Mouse (Mus musculus) hindbrain, embryonic 15.5 days (tissue): ENCODE results near the gene Pcbd1. TPM values are rescaled to one million over a fixed set of nuclear protein-coding genes. Genes with fewer than 3 reads are reported as not detected.

Source experiments
- ATAC-seq: fragments of 200-750 bp; cut with Nextera tagmentation; 2 replicates; pipeline ENCODE4 v1.8.0; 2017; ENCODE audit warnings: low read depth, moderate number of reproducible peaks, moderate TSS enrichment; ENCODE audit not compliant: low FRiP score
- H3K27ac ChIP-seq: fragments of 300-500 bp; sonication (generic); replicated peaks from 2 replicates; pipeline ENCODE4 v1.5.1; 2015; ENCODE audit warnings: mild to moderate bottlenecking, inconsistent platforms
- H3K27me3 ChIP-seq: fragments of 300-500 bp; sonication (generic); 2 replicates; pipeline ENCODE4 v1.6.1; 2015; ENCODE audit warnings: control low read depth, inconsistent platforms
- H3K36me3 ChIP-seq: fragments of 300-500 bp; sonication (generic); 2 replicates; pipeline ENCODE4 v1.6.1; 2015; ENCODE audit warnings: control low read depth, inconsistent platforms
- H3K4me1 ChIP-seq: fragments of 300-500 bp; sonication (generic); replicated peaks from 2 replicates; pipeline ENCODE4 v1.6.1; 2015; ENCODE audit warnings: control low read depth, inconsistent platforms
- H3K4me2 ChIP-seq: fragments of 300-500 bp; sonication (generic); 2 replicates; pipeline ENCODE4 v1.6.1; 2015; ENCODE audit warnings: moderate library complexity, mild to moderate bottlenecking, inconsistent platforms
- H3K4me3 ChIP-seq: fragments of 300-500 bp; sonication (generic); 2 replicates; pipeline ENCODE4 v1.5.1; 2015; ENCODE audit warnings: mild to moderate bottlenecking, inconsistent platforms
- H3K9ac ChIP-seq: fragments of 300-500 bp; sonication (generic); 2 replicates; pipeline ENCODE4 v1.6.1; 2015; ENCODE audit warnings: inconsistent platforms
- H3K9me3 ChIP-seq: fragments of 300-500 bp; sonication (generic); 2 replicates; pipeline ENCODE4 v1.6.1; 2016; ENCODE audit warnings: control low read depth, inconsistent platforms
- WGBS: fragments of 180-500 bp; shearing (Covaris S2); methylation state at CpG from one replicate; pipeline ENCODE4 v1.1.7; 2015; 5-methylcytosine and 5-hydroxymethylcytosine counted together
- polyA plus RNA-seq: library from polyadenylated mRNA; unstranded; fragments of >200 nt; fragmentation: Nextera tagmentation; extraction: Ambion mirVana; gene quantifications from 2 replicates; pipeline ENCODE4 v1.2.1, GENCODE M21; 2015

Pcbd1 gene
- polyA plus RNA-seq: 42.8 and 47.7 TPM in 2 replicates

DNA sequence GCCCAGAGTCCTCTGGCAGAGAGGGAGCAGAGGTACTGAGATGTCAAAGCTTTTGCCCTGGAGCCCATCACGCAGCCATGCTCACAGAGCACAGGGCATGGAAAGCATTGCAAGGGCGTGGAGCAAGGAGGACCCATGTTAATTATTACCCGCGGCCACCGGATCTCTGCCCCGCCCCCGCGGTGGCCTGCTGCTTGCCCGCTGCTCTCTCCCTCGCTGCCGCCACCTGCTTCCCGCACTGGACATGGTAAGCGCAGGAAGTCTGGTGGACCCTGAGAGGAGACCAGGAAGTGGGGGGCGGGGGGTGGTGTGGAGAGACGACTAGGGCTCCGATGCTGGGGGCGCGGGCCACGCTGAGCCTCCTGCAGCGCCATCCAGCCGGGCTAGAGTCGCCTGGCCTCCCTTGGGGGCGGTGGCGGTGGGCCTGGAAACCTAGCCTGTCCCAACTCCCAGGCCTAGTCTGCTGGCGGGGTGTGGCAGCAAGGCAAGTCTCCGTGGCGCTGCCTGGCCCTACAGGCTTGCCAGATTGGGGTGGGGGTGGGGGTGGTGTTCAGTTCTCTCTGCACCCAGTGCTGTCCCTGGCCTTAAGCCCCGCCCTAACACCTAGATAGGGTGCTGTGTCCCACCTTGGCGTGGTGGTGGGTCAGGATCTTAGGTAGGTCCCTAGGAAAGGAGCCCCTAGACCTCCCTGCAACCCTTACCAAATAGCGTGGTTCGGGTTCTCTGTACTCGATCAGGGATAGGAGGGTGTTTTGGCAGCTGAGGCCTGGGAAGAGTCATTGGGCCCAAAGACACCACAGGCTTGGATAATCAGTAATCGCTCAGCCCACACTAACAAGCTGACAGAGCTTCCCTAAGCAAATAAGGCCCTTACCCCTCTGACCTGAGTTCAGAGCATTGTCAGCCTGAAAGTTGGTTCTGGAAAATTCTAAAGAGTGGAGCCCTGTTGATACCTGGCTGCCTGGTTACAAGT, at the start of gene Pcbd1:
Gene Pcbd1 (plus strand): TSS at position 162 of the 973 bp plus-strand sequence.
- Histone ChIP-seq H3K9ac (peak within 1 kb of the TSS; percentile 52), H3K9me3 (no peaks in the 10 kb centered on the region), H3K4me2 (peak within 1 kb of the TSS; percentile 81), H3K4me1 (peaks cover 12% of the 10 kb centered on the region), H3K4me3 (peak within 1 kb of the TSS; percentile 37), H3K27ac (0 out of 2 replicates have a peak within 1 kb of the TSS, but pooled peaks have one; percentile 1), H3K36me3 (no peaks in the 10 kb centered on the region), H3K27me3 (no peaks in the 10 kb centered on the region)
- ATAC-seq: peak; percentile 56
- 9% methylated on average over 31 of the region's 33 CpGs for WGBS

DNA sequence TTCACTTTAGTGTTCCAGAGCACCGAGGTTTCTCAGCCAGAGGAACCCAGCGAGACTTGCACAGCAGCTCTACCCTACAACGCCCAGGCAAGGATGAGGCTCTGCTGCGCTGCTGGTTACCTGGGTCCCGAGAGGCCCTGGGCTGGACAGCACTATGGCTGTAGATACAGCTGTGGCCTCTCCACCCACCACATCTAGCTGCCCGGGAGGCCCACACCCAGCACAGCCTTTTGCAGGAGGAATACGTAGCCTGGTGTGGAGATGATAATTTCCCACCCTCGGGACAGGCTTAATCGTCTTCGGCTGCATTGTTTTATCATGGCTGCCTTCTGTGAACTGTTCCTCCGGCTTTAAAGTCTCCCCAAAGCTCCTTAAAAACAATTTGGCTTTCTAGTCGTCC, 49.5 kb upstream of the Pcbd1 start:
- no peak overlapping the region for H3K4me2 ChIP-seq
- no peaks in the 10 kb centered on the region for H3K27me3 ChIP-seq
- H3K27ac ChIP-seq: no peak overlapping the region
- ATAC-seq: no peak
- H3K9ac ChIP-seq: no peak overlapping the region
- no peaks in the 10 kb centered on the region for H3K36me3 ChIP-seq
- H3K4me3 ChIP-seq: no peak overlapping the region
- 61% methylated on average over 12 of the region's 12 CpGs for WGBS
- no peaks in the 10 kb centered on the region for H3K9me3 ChIP-seq
- H3K4me1 ChIP-seq: no peaks in the 10 kb centered on the region

DNA sequence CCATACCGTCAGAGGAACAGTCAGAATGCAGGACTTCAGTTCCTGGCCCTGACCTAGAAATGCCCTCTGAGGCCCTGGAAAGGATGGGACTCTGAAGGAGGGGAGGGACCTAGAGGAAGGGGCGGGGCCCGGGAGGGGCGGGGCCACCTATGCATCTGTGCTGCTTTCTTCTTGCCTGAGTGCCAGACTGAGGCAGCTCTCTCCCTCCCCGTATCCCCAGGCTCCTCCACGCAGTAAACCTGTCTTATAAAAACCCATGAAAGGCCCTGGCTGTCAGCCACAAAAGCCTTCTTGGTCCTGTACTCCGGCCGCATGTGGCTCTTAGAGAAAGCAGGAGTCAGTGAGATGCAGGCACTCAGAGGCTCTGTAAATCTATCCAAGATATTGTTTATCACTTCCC, 44.0 kb upstream of the Pcbd1 start:
- Histone ChIP-seq H3K27me3 (no peaks in the 10 kb centered on the region), H3K27ac (no peak overlapping the region), H3K9ac (no peak overlapping the region), H3K9me3 (no peaks in the 10 kb centered on the region), H3K4me2 (no peak overlapping the region), H3K36me3 (no peaks in the 10 kb centered on the region), H3K4me1 (no peaks in the 10 kb centered on the region), H3K4me3 (no peak overlapping the region)
- ATAC-seq: 0 out of 2 replicates have a peak, but pooled peaks have one; percentile 54
- 16% methylated on average over 8 of the region's 8 CpGs for WGBS

DNA sequence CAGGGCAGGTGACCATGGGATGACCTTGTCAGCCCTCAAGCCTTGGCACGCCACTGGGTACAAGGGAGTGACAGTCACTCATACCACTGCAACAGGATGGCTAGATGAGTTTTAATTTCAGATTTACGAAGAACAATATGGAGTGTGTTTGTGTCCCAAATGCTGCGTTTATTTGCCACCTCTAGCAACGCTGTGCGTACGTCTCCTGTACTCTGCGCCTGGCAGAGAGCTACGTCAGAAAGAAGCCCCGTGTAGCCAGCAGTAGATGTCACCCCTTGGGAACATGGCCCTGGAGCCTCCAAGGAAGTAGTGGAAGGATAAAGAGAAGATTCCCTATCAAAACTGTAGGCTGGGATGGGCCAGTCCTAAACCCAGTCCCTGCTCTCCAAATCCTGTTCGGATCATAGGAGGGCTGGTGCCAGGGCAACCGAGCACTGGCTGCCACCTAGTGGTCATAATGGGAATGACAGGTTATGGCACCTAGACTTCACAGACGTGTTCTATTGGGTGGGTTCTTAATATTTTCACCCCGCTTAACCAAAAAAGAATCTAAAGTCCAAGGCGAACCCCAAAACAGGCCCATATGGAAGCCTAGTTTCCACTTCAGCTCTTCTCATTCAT, 37.0 kb upstream of the Pcbd1 start:
- Histone ChIP-seq H3K27ac (no peak overlapping the region), H3K4me3 (no peak overlapping the region), H3K4me2 (no peak overlapping the region), H3K4me1 (no peaks in the 10 kb centered on the region), H3K27me3 (peaks cover 10% of the 10 kb centered on the region; the same call in 1 of the 2 replicates), H3K36me3 (no peaks in the 10 kb centered on the region), H3K9me3 (no peaks in the 10 kb centered on the region), H3K9ac (no peak overlapping the region)
- 58% methylated on average over 14 of the region's 14 CpGs for WGBS
- ATAC-seq: peak; percentile 74

DNA sequence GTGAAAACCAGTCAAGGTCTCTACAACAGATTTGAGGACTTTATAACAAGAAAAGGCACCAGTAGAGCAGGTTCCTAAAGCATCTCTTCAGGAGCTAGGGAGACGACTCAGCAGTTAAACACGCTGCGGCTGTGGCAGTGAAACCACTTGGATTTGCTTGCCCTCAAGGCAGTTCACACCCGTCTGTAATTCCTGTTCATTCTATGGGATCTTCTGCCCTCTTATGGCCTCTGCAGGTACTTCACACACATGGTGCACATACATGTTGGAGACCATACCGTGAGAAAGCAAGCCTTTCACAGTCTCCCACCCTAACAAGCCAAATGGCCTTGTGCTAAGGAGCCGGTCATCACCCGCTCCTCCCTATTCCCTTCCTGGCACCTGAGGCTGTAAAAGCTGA, 32.5 kb upstream of the Pcbd1 start:
- no peak overlapping the region for H3K27ac ChIP-seq
- peaks cover 7% of the 10 kb centered on the region; the same call in 1 of the 2 replicates for H3K27me3 ChIP-seq
- H3K4me2 ChIP-seq: no peak overlapping the region
- no peak overlapping the region for H3K4me3 ChIP-seq
- no peaks in the 10 kb centered on the region for H3K36me3 ChIP-seq
- H3K4me1 ChIP-seq: peaks cover 9% of the 10 kb centered on the region
- no peak for ATAC-seq
- no peaks in the 10 kb centered on the region for H3K9me3 ChIP-seq
- 94% methylated on average over 7 of the region's 7 CpGs for WGBS
- H3K9ac ChIP-seq: no peak overlapping the region

DNA sequence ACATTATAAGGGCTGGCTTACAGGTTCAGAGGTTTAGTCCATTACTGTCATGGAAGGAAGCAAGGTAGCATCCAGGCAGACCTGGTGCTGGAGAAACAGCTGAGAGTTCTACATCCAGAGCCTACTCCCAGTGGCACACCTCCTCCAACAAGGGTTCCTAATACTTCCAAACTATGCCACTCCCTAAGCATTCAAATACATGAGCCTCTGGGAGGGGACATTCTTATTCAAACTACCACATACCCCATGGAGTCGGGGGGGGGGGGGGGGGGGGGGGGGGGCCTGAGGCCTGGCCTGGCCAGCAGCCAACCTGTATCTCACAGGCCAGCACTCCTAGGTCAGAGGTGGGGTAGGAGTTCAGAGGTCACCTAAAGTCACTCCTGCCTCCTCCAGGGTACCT, 30.0 kb upstream of the Pcbd1 start:
- Histone ChIP-seq H3K4me1 (peaks cover 9% of the 10 kb centered on the region), H3K9ac (no peak overlapping the region), H3K36me3 (no peaks in the 10 kb centered on the region), H3K27me3 (0 out of 2 replicates have a peak, but pooled peaks cover 3% of the 10 kb centered on the region), H3K4me2 (no peak overlapping the region), H3K4me3 (no peak overlapping the region), H3K9me3 (no peaks in the 10 kb centered on the region), H3K27ac (no peak overlapping the region)
- ATAC-seq: no peak
- no CpG with 5 or more reads among the region's 1 CpGs for WGBS

DNA sequence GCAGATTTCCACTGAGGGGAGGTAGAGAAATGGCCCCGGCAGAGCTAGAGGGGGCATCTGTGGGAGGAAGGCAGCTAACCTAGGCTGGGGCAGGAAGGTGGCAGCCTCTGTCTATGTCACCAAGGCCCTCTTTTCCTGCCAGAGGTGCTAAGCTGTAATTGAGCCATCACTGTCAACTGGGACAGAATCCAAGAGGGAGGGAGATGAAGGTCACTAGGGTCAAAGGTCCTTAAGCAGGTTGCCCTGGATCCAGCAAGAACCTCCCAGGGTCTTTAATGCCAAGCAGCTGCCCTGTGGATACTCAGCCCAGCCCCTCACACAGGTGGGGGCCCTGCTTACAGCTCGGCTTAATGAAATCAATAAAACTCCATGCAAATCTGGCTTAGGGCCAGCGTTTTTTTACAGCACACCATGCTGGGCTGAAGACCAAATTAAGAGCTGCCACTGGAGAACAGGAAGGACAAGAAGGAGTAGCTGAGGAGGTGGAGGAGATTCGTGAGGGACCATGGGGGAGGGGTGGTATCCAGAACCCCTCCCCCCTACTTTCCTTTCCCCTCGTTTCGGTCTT, 29.5 kb upstream of the Pcbd1 start:
- Histone ChIP-seq H3K9ac (no peak overlapping the region), H3K36me3 (no peaks in the 10 kb centered on the region), H3K9me3 (no peaks in the 10 kb centered on the region), H3K4me2 (no peak overlapping the region), H3K4me1 (peaks cover 9% of the 10 kb centered on the region), H3K27me3 (0 out of 2 replicates have a peak, but pooled peaks cover 3% of the 10 kb centered on the region), H3K27ac (no peak overlapping the region), H3K4me3 (no peak overlapping the region)
- WGBS: 29% methylated on average over 6 of the region's 6 CpGs
- 0 out of 2 replicates have a peak, but pooled peaks have one; percentile 54 for ATAC-seq

DNA sequence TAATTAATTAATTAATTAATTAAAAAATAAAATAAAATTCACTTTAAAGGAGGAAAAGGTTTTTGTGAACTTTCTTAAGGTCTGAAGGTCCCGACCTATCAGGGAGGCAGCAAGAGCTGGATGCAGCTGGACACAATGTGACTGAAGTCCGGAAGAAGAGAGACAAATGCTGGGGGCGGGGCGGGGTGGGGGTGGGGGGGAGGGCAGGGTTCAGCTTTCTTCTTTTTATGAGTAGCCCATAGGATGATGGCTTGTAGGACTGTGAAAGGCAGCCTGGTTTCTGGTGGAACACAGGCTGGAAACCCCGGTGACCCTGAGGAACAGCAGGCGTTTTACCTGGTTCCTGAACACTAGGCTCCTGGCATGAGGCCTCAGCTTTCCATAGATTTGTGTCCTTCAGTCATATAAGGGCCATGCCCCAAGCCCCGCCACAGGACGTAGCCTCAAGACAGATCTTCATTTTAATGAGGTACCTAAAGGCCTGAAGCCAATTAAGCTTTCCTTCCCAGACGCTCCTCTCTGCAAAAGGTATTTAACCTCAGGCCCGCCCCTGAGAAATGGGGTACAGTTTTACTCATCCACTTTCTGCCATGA, 25.8 kb upstream of the Pcbd1 start:
- H3K27ac ChIP-seq: no peak overlapping the region
- H3K9ac ChIP-seq: no peak overlapping the region
- 69% methylated on average over 10 of the region's 10 CpGs for WGBS
- ATAC-seq: no peak
- H3K4me3 ChIP-seq: no peak overlapping the region
- no peak overlapping the region for H3K4me2 ChIP-seq
- no peaks in the 10 kb centered on the region for H3K9me3 ChIP-seq
- H3K27me3 ChIP-seq: no peaks in the 10 kb centered on the region
- H3K36me3 ChIP-seq: no peaks in the 10 kb centered on the region
- peaks cover 9% of the 10 kb centered on the region for H3K4me1 ChIP-seq

DNA sequence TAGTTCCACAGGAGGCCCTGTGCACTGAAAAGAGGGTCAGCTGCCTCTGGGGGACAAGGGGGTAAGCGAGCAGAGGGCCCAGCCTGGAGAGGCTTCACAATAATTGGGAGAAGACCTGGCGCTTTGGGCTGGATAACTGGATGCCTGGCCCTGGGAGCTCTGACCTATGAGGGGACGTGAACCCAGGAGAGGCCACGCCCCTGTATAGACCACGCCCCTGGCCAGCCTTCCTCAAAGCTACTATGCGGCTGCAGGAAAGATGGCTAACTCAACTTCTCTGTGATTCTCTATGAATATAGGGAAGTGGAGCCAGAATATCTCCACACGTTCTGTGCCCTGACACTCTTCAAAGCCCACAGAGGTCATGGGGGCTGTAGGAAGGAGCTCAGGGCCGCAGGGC, 24.5 kb upstream of the Pcbd1 start:
- Histone ChIP-seq H3K4me3 (no peak overlapping the region), H3K27ac (no peak overlapping the region)
- 14% methylated on average over 8 of the region's 8 CpGs for WGBS

DNA sequence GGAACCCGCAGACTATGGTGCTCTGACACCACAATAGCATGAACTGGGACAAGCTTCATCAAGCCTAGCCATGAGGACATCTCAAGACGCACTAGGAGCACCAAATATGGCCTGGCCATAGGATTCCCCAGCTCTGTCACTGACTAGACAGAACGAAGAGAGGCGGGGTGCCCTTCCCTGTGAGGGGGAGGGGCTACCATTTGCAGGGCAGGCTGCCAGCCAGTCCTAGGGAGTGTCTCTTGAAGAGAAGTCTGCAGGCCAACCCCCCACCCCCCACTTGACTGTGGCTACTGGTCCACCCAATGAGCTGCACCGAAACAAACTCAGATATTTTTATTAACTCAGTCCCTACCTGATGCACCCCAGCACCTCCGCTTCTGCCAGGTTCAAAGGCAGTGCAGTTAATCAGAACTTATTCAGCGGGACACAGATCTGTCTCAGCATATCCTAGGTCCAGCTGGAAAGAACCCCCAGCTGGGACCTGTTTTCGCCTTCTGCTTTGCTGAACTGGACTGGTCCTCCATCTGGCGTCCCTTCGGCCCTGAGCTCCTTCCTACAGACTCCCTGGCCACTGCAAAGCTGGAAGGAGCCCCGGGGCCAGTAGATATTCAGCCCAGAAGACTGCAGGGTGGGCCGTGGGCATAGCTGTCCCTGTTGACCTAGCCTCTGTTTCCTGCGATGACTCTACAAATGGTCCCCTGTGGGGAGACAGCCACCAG, 23.7 kb upstream of the Pcbd1 start:
- Histone ChIP-seq H3K27me3 (no peaks in the 10 kb centered on the region), H3K4me2 (no peak overlapping the region)
- 49% methylated on average over 13 of the region's 13 CpGs for WGBS

More for the DNA sequence above, 24.5 kb upstream of the Pcbd1 start:
- Histone ChIP-seq H3K4me2 (no peak overlapping the region), H3K9me3 (no peaks in the 10 kb centered on the region), H3K36me3 (no peaks in the 10 kb centered on the region), H3K4me1 (peaks cover 15% of the 10 kb centered on the region), H3K9ac (no peak overlapping the region), H3K27me3 (no peaks in the 10 kb centered on the region)
- ATAC-seq: no peak

More for the DNA sequence above, 23.7 kb upstream of the Pcbd1 start:
- ATAC-seq: no peak
- Histone ChIP-seq H3K27ac (no peak overlapping the region), H3K9me3 (no peaks in the 10 kb centered on the region), H3K4me1 (peaks cover 11% of the 10 kb centered on the region), H3K36me3 (no peaks in the 10 kb centered on the region), H3K9ac (no peak overlapping the region), H3K4me3 (no peak overlapping the region)
